Mouse (Mus musculus) liver, adult 2 months (tissue): ENCODE results near the gene Uap1l1. TPM values are rescaled to one million over a fixed set of nuclear protein-coding genes. Genes with fewer than 3 reads are reported as not detected.

ENCODE experiments used
- DNase-seq: peaks from one replicate; pipeline ENCODE4 v3.0.0-alpha.2; 2011; ENCODE audit warnings: low read depth, low spot score; ENCODE audit errors: extremely low read depth
- H3K27ac ChIP-seq: fragments of 200-500 bp; replicated peaks from 2 replicates; pipeline ENCODE4 v1.5.1; 2012; ENCODE audit warnings: low read depth, mild to moderate bottlenecking, control low read depth, inconsistent platforms, low read length; ENCODE audit not compliant: insufficient read depth
- H3K27me3 ChIP-seq: fragments of 200-500 bp; 2 replicates; pipeline ENCODE4 v1.6.1; 2012; ENCODE audit warnings: mild to moderate bottlenecking, moderate library complexity, low read length, inconsistent platforms; ENCODE audit not compliant: control insufficient read depth, insufficient read depth
- H3K36me3 ChIP-seq: fragments of 200-500 bp; 2 replicates; pipeline ENCODE4 v1.6.1; 2012; ENCODE audit warnings: low read length, inconsistent platforms; ENCODE audit not compliant: control insufficient read depth, insufficient read depth
- H3K4me1 ChIP-seq: fragments of 200-500 bp; 2 replicates; pipeline ENCODE4 v1.6.1; 2011; ENCODE audit warnings: low read length; ENCODE audit not compliant: control insufficient read depth, insufficient read depth
- H3K4me3 ChIP-seq: fragments of 200-500 bp; 2 replicates; pipeline ENCODE4 v1.5.1; 2011; ENCODE audit warnings: low read depth, mild to moderate bottlenecking, control low read depth, low read length, moderate library complexity; ENCODE audit not compliant: insufficient read depth
- H3K79me2 ChIP-seq: fragments of 200-500 bp; 2 replicates; pipeline ENCODE4 v1.6.1; 2012; ENCODE audit warnings: inconsistent platforms, mild to moderate bottlenecking, low read length, moderate library complexity; ENCODE audit not compliant: control insufficient read depth, insufficient read depth
- H3K9ac ChIP-seq: fragments of 200-500 bp; 2 replicates; pipeline ENCODE4 v1.6.1; 2012; ENCODE audit warnings: low read depth, mild to moderate bottlenecking, control low read depth, inconsistent platforms, low read length
- CTCF ChIP-seq: fragments of 200-500 bp; IDR thresholded peaks from 2 replicates; pipeline ENCODE4 v1.5.1; 2011; ENCODE audit warnings: low read depth, low read length, control low read depth
- POLR2A ChIP-seq: fragments of 200-500 bp; IDR thresholded peaks from 2 replicates; pipeline ENCODE4 v1.6.1; 2011; ENCODE audit warnings: low read length, control low read depth; ENCODE audit not compliant: insufficient read depth; ENCODE audit errors: extremely low read depth
- WGBS: fragments of 180-500 bp; shearing (Covaris S2); methylation state at CpG from one replicate; pipeline ENCODE4 v1.1.7; 2018; 5-methylcytosine and 5-hydroxymethylcytosine counted together
- polyA plus RNA-seq: library from polyadenylated mRNA; depleted of rRNA; stranded (reverse); fragments of >200 nt; gene quantifications from 2 replicates; pipeline ENCODE4 v1.2.3, GENCODE M21; 2012
- total RNA-seq: library from RNA; depleted of rRNA; stranded (reverse); fragments of >200 nt; gene quantifications from 2 replicates; pipeline ENCODE4 v1.2.3, GENCODE M21; 2014

The Uap1l1 gene
- total and polyA plus RNA-seq, 2 experiments, result 3.3 to 8.1 TPM

DNA sequence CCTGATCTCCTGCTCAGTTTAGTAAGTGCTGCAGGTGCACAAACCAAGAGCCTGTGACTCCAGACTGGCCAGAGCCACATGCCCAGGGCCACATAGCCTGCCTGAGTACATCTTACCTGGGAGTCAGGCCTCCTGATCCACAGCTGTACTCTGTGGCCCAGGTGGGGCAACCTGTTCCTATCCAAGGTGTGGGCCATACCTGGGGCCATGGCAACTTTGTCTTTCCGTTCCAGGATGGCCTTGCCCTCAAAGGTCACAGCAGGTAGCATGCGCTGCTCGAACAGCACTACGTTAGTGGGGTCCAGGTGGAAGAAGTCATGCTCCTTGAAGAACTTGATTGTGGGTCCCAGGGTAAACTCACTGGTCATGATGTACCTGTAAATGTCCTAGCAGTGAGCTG is 1.2 kb downstream of the Uap1l1 start:
- 0 out of 2 replicates have a peak overlapping the region, but pooled peaks have one; percentile 86 for H3K4me3 ChIP-seq
- H3K79me2 ChIP-seq, result no peaks in the 10 kb centered on the region
- no peaks in the 10 kb centered on the region for H3K27me3 ChIP-seq
- TF ChIP-seq CTCF (no peak), POLR2A (no peak)
- H3K36me3 ChIP-seq, result no peaks in the 10 kb centered on the region
- DNase-seq, result no peak
- peaks cover 2% of the 10 kb centered on the region; the same call in 1 of the 2 replicates for H3K4me1 ChIP-seq
- WGBS, result 94% methylated on average over 4 of the region's 4 CpGs
- H3K27ac ChIP-seq, result no peak overlapping the region
- H3K9ac ChIP-seq, result no peak overlapping the region

DNA sequence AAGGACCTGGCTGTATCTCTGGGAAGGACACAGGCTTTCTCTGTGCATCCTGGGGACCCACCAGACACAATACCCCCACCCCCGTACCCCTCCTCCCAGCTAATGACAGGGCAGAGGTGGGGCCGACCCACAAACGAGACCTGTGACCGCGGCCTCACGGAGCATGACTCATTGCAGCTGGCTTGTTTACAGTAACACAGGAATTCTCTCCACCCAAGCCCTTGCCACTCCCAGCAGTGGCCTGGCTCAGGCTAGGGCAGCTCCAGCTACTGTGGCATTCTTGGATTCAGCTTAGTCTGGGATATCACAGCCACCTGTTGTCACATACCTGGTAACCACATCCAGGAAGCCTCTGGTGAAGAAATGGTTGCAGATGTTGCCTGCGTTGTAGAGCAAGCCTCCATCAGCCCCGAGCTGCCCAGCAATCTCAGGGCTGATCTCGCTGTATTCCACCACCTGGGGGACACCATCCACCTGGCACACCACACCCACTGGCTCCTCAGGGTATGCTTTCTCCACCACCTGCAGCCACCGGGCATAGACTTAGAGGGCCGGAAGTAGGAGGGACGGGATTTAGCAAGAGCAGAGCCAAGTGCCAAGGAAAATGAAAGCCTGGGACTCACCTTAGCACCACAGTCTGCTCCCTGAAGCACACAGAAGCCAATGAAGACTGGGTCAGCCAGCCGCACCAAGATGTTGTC is 1.9 kb downstream of the Uap1l1 start:
- Histone ChIP-seq H3K9ac (no peak overlapping the region), H3K36me3 (no peaks in the 10 kb centered on the region), H3K4me3 (no peak overlapping the region), H3K4me1 (peaks cover 2% of the 10 kb centered on the region; the same call in 1 of the 2 replicates), H3K79me2 (no peaks in the 10 kb centered on the region), H3K27ac (no peak overlapping the region), H3K27me3 (no peaks in the 10 kb centered on the region)
- WGBS, result 46% methylated on average over 13 of the region's 13 CpGs
- no peak for DNase-seq
- TF ChIP-seq CTCF (no peak), POLR2A (no peak)

- 19% methylated on average over 4 of the region's 4 CpGs for WGBS
- peak overlapping the region; percentile 7; the same call in 1 of the 2 replicates for H3K27ac ChIP-seq
- H3K79me2 ChIP-seq, result no peaks in the 10 kb centered on the region
- H3K4me3 ChIP-seq, result no peak overlapping the region
- H3K27me3 ChIP-seq, result no peaks in the 10 kb centered on the region
- no peaks in the 10 kb centered on the region for H3K36me3 ChIP-seq
- H3K4me1 ChIP-seq, result peaks cover 13% of the 10 kb centered on the region
- TF ChIP-seq CTCF (no peak), POLR2A (no peak)
- no peak overlapping the region for H3K9ac ChIP-seq
- DNase-seq, result peak; percentile 71
Measured at GRCm38 (mm10) chr2:25359848-25360247, 5.6 kb downstream of the Uap1l1 start.

DNA sequence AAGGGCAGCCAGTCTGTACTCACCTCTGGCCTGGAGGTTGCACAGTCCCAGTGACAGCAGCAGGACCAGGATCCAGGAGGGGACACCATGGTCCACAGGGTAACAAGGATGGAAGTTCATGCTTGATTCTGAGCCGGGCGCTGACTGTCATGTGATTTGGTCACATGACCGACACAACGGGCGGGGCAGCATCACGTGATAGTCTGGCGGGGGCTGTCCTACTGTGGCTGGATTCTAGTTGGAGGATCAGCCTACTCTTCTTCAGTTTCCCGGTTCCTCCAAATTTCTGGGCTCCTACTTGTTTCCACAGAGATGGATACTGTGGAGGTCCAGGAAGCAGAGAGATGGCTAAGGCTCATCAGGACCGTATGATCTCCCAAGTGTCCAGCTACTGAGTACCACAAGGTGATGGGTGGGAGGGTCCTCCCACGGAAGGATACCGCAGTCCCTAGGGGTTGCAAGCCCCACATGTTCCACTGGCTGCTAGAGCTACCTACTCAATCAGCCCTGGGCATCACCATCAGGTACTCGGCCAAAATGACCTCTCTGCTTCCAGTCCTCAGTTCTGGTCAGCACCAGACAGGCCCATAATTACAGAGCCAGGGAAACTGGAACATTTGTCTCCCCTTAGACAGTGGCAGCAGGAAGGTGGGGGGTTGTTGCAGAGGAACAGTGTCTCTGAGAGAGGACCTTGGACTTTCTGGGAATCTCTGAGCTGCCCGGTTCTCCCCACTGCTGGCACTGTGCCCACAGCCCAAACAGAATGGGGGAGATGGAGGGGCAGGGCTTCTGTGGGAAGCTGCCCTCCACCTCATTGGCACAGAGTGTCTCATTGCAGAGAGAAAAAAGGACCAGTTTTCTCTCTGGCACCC is 9.0 kb downstream of the Uap1l1 start, which contains the start of gene Dpp7:
TSS of gene Dpp7 (minus strand) at position 152 of the 872 bp plus-strand sequence.
- Histone ChIP-seq H3K36me3 (peaks cover 2% of the 10 kb centered on the region; the same call in 1 of the 2 replicates), H3K9ac (peak within 1 kb of the TSS; percentile 47)
- peak; percentile 71 for DNase-seq

GRCm38 (mm10) chr2:25355419-25356066 is 9.9 kb downstream of the Uap1l1 start:
- no peak overlapping the region for H3K27ac ChIP-seq
- peak overlapping the region; percentile 47 for H3K9ac ChIP-seq
- H3K4me1 ChIP-seq, result peaks cover 13% of the 10 kb centered on the region
- no peaks in the 10 kb centered on the region for H3K79me2 ChIP-seq
- no peak for DNase-seq
- peak overlapping the region; percentile 60; the same call in 1 of the 2 replicates for H3K4me3 ChIP-seq
- peaks cover 2% of the 10 kb centered on the region; the same call in 1 of the 2 replicates for H3K36me3 ChIP-seq
- H3K27me3 ChIP-seq, result no peaks in the 10 kb centered on the region
- 32% methylated on average over 18 of the region's 18 CpGs for WGBS
- no peak for TF ChIP-seq POLR2A
- no peak for TF ChIP-seq CTCF

More for the DNA sequence above, 9.0 kb downstream of the Uap1l1 start, which contains the start of gene Dpp7:
- Histone ChIP-seq H3K4me3 (peak within 1 kb of the TSS; percentile 60), H3K79me2 (no peaks in the 10 kb centered on the region), H3K4me1 (peaks cover 13% of the 10 kb centered on the region), H3K27me3 (no peaks in the 10 kb centered on the region), H3K27ac (peak within 1 kb of the TSS; percentile 37; the same call in 1 of the 2 replicates)
- WGBS, result under 1% methylated on average over 13 of the region's 13 CpGs
- TF ChIP-seq CTCF, result no peak
- TF ChIP-seq POLR2A, result 0 out of 2 replicates have a peak, but pooled peaks have one; percentile 30
